Mouse (Mus musculus) left cerebral cortex, postnatal 10 days (tissue): ENCODE data around the gene Adgrg3. TPM values are rescaled to one million over a fixed set of nuclear protein-coding genes. Genes with fewer than 3 reads are reported as not detected.
A peak's percentile ranks its signal among the peaks of the same experiment; 100 is the strongest.

Experiments
- DNase-seq, 2 experiments: peaks; one replicate each; pipeline ENCODE4 v3.0.0; 2021 to 2022; ENCODE audit warnings: low spot score in 2 of 2, mixed read lengths in 1 of 2; ENCODE audit errors: extremely low spot score in 1 of 2
- intact Hi-C: fragments of 180-260 bp; cut with DNase I; formaldehyde crosslinking; loops from one replicate; pipeline ENCODE4 v1.15.1; 2025
- total RNA-seq, 2 experiments: library from RNA; stranded (reverse); gene quantifications; 2 replicates each; pipeline ENCODE4 v1.2.3; 2021

Gene Adgrg3
- under 1 TPM; 0.22 to 0.32 TPM for total RNA-seq

DNA sequence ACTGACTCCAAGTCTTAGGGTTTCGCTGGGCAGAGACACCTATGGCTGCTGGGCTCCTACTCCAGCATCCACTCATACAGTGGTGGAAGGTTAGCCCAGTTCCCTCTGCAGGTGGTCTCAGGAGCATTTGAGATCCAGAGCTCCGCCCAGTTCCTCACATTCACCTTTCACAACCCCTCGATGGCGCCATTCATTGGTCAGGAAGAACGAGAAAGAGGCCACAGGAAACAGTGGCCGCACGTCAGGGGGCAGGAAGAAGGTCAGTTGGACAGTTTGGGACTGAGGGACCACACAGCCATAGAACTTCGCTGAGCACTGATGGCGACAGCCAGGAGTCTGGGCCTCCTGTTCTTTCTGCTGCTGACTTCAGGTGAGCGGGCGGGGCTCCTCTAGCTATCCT, at the start of gene Adgrg3:
Gene Adgrg3 (plus strand): TSS at position 242 of the 400 bp plus-strand sequence.
- no peak for DNase-seq
- intact Hi-C loops = no loop called here

DNA sequence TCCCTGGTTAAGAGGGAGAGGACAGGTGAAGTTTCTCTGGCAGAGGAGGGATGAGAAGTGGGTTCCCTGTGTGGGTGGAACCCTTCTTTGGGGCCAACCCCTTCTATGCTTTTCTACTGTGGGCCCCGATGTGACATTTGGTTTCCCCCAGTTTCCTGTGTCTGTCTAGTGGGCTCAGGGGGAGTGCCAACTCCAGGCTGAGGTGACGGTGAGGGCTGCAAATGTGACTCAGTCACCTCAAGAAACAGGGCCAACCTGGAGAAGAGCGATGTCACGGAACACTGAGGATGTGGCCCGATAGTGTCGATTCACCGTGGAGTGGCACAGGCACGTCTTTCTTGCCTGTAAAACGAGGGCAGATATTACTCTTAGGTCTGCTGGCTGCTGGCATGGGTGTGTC, 44.2 kb upstream of the Adgrg3 start:
- DNase-seq = no peak
- intact Hi-C loops = no loop called here

DNA sequence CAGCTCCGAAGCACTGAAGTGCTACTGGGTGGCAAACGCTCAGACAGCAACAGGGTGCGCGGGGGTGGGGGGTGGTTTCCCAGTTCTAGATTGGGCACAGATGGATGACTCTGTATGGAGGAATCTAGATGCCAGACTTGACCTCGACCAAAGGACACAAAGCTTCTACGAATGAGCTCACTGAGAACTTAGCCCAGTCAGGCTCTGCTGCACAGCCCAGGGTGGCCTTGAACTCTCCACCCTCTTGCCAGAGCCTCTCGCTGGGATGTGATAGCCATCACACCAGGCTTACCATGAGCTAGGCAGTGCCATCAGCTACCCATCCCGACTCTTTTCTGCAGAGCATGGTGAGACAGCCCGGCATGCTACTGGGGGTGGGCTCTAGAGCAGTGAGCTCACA, 43.7 kb upstream of the Adgrg3 start:
- intact Hi-C loops = no loop called here
- no peak for DNase-seq

DNA sequence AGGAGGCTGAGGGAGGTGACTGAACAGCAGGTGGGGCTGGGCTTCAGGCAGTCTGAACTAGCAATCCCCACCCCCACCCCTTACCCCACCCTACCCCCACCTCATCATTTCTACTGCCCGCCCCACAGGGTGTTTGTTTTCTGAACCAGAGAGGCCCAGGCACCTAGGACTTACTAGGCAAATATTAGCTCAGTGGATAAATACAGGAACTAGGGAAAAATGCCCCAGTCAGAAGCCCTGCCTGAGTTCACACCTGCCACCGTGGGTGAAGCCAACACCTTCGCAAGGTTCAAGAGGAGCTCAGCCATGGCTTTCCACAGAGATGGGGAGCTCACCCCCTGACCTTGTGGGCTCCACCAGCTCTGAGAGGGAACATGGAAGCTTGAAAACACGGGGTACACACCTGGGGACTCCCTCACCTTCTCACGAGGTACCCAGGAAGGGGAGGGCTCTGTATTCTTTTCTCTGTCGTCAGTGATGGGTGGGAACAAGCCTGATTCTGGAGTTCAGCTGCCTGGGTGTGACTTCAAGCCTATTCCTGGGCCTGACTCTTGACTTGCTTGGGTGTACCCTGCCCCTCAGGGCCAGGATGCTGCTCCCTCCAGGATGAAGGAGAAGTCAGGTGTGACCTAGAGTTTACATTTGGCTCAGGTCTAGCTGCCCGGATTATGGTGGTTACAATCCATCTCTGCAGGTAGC, 42.9 kb upstream of the Adgrg3 start, which contains the start of gene Adgrg1:
Gene Adgrg1 (plus strand): TSS at position 285 of the 699 bp plus-strand sequence.
- intact Hi-C loops = no loop called here
- no peak for DNase-seq

DNA sequence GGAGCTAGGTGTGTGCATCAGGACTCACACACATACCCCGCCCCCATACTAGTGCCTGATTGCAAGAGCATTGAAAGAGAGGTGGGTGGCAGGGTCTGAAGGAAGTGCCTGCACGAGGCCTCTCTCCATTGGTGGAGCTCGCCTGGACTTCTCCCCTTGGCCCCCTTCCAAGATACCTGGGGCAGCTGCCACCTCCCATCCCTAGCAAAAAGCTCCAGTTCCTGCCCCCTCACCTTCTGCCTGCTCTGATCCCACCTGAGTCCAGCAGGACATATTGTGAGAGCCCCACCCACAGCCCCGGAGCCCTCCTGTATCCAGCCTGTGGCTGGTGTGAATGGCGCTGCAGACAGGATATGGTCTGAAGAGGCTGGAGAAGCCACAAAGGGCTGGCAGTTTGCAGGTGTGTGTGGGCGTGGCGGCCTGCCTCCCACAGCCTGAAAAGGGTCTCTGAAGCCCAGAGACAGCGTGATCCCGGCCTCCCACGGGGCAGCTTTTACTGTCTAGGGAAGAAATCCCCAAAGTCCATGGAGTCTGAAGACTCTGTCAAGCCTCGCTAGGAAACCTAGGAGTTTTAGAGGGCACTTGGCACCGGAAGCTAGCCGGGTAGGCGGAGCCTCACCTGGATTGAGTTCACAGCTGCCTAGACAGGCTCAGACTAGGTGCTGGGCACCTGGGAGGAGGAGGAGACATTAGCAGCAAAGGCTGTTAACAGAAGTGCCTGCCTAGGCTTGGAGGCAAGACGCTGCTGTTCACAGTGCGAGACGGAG, 40.7 kb upstream of the Adgrg3 start:
- intact Hi-C loops = no loop called here

DNA sequence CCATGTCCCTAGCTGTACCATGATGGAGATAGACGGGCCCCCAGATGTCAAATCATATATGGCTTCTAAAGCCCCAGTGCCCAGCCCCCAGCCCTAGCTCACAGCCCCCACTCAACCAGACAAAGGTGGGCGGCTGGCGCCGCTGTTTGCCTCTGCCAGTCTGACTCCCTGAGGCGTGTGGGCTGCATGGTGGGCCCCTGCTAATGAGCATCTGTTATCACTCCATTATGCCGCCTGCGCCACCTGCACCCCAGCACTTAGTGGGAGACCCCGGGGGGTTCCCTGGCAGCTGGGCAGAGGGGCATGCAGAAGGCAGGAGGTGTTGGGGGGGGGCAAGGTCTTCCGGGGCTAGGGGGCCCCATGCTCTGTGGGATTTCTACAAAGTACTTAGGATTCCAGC, 39.4 kb upstream of the Adgrg3 start:
- intact Hi-C loops = no loop called here
- peak in 1 of 2 experiments; percentile 55 for DNase-seq

More for the DNA sequence above, 40.7 kb upstream of the Adgrg3 start:
- DNase-seq = no peak

DNA sequence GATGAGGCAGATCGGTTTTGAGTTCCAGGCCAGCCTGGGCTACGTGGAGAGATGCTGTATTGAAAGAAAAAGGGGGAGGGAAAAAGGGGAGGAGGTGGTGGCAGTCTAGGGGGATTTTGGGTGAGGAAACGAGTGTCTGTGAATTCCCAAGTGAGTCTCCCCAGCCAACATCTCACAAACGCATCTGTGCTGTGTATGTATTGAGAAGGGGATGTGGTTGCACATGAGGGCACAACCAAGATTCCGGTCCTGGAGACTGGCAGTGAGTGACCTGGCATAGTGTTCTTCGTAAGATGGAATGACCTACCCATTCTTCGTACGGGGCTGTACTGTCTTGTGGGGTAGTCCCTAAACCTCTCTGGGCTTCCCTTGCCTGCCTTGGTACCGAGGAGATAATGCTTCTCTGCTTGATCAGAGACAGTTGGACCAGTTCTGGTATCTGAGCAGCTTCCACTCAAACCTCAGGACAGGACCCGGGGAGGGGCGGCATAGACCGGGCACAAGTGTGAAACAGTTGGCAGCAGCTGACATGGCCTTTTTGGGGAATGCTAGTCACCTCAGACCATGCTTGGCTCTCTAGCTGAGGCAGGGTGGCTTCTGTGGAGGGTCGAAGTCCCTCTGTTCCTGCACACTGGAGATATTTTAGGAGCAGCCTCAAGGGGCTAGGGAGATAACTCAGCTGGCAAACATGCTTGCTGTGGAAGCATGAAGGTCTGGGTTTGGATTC, 38.7 kb upstream of the Adgrg3 start:
- intact Hi-C loops = no loop called here
- DNase-seq = no peak

DNA sequence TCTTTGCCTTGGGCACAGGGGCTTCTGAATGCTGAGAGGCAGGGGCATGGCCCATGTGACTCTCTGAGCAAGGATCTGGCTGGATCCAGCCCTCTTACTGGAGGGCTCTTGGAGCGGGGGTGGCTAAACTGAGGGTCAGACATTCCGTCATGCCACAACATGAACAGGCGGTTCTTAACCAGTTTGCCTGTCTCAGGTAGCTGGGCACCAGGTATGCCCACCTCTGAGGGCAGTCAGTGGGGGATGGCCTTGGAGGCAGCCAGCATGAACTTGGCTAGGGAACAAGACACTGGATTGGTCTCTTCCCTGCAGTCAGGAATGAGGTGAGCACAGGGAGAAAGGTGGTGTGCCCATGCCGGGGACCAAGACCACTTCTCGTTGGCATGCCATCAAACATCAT, 37.3 kb upstream of the Adgrg3 start:
- intact Hi-C loops = no loop called here
- DNase-seq = no peak

DNA sequence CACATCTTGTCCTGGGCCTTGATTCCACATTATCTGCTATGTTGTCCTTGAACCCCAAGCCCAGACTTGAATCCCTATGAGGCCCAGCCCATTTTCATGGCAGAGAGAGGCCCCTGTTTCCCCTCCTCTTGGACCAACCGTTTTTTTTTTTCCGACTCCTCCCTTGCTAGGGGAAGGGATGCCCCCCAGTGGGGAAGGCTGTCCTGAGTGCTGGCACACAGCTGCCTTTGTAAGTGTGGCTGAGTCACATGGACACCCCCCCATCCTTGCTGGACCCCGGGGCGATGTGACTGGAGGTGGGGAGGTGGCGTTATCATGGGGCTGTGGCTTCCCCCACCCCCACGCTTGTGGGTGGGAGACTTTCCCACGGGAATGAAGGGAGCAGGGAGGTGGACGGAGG, 36.5 kb upstream of the Adgrg3 start:
- intact Hi-C loops = no loop called here

DNA sequence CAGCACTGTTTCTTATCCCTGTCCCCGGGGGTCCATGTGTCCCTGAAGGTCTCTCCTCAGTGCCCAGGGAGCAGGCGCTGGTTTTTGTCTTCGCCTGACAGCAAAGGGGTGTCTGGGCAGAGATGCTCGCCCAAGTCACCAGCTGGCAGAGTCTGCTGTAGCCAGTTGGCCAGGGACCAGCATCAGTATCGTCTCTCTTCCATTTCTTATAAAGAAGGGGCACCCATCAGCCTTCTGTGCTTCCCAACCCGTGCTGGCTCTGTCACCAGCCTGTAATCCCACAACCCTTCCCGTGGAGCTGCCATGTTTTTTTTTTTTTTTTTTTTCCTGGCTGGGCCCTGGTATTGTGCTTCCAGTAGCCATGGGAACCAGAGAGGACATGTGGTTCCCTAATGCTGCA, 35.6 kb upstream of the Adgrg3 start:
- DNase-seq = no peak
- intact Hi-C loops = no loop called here

More for the DNA sequence above, 36.5 kb upstream of the Adgrg3 start:
- no peak for DNase-seq

DNA sequence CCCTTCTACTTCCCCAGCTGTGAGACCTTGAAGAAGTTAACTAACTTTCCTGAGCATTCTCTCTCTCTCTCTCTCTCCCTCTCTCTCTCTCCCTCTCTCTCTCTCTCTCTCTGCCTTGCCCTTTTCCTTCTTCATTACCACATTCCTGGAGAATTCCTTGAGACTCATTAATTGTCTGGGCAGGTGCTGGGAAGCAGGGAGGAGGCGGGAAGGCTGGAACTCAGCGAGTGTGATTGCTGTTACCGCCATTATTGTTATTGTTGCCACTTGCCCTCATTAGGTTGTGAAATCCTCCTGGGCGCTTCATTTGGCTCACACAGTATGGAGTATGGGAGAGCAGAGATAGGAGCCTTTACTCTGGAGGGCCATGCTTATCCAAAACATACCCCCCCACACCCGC, 34.3 kb upstream of the Adgrg3 start:
- intact Hi-C loops = no loop called here
- no peak for DNase-seq

DNA sequence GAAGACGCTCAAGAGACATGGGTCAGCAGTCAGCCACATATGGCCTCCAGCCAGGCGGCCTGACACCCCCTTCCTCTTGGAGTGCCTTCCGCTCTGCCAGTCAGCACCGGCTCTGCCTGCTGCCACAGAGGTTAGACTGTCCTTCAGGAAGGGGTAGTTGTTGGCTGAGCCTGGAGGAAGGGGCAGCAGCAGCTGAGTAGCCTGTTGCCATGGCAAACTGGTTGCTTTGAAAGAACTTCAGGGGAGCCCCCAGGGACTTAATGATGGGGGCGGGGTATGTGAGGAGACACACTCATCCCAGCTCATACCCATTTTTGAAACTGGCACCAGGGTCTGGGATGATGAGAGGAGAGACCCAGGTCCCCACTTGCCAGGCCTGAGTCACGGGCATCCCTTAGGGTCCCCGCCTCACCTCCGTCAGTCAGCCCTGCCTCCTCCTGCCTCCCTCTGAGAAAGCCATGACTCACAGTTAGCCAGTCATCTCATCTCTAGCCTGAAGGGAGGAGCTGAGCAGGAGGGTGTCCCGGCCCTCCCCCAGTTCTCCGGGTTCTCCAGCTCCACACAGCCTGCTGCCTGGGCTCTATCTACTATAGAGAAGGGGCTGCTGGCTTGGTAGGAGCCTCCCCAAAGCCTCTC, 33.5 kb upstream of the Adgrg3 start:
- intact Hi-C loops = no loop called here
- peak in 1 of 2 experiments; percentile 84 for DNase-seq

DNA sequence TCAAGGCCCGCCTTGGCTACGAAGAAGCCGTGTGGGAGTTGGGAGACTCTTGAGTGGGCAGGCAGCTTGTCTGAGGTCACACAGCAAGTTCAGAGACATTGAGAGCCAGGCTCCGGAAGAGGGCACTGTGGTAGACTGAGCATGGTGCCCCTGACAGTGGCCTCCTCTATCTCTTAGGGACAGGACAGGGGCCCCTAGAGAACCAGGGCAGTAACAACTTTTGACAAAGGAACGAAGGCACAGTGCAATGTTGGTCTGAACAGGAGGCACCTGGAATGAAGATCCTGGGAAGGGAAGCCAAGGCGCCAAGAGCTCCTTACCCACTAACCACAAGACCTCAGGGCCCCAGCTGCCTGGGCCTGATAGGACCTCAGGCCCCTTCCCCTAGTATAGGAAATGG, 32.5 kb upstream of the Adgrg3 start:
- intact Hi-C loops = no loop called here
- DNase-seq = no peak

DNA sequence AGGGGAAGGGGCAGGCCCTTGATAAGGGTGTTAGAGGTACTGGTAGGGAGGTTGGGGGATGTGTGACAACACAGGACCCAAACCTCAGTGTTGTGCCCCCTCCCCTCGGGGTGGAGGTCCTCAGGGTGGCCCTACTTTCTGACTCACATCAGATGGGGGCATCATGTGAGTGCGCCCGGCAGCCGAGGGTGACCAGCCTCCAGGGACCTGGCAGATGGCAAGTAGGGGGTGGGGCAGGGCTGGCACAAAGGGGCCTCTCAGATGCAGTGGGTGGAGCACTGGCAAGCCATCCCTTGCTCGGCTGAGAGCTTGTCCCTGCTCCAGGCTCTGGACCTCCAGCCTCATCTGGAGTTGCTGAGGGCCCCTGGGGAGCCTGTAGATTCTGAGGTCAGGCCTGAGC, 30.8 kb upstream of the Adgrg3 start:
- intact Hi-C loops = no loop called here
- DNase-seq = peak; percentile 63 to 81

DNA sequence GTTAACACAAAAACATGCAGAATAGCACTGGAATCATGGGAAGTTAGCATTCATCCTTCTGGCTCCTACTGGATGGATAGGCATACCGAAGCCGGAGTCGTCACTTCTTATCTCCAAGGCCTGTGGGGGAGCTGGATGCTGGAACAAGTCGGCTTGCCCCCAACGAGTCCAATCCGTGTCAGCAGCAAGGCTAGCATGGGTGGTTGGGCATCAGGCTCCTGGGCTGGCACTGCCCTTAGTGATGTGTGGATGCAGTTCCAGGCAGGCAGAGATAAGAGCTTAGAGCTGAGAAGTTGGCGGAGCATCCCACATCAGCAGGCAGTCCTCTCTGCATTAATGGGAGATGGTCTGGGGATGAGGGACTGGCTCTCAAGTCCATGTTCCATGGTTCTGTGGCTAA, 29.9 kb upstream of the Adgrg3 start:
- intact Hi-C loops = no loop called here
- DNase-seq = no peak

DNA sequence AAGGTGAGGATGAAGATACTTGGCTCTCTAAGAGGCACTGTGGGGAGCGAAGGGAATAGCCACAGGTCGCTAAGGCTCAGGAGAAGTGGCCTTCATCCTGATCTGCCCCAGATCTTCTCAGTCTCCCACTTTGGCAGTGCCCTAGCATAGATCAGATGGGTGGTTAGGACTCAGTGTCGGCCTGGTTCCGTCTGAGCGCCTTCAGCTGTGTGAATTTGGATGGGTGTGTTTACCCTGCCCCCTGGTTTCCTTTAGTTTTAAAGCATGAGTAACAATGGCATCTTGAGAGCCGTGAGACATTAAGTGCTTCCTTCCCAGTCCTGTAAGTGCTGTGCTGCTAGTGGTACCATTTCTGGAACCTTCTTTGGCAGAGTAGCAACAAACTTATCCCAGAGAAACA, 28.9 kb upstream of the Adgrg3 start:
- DNase-seq = no peak
- intact Hi-C loops = no loop called here

DNA sequence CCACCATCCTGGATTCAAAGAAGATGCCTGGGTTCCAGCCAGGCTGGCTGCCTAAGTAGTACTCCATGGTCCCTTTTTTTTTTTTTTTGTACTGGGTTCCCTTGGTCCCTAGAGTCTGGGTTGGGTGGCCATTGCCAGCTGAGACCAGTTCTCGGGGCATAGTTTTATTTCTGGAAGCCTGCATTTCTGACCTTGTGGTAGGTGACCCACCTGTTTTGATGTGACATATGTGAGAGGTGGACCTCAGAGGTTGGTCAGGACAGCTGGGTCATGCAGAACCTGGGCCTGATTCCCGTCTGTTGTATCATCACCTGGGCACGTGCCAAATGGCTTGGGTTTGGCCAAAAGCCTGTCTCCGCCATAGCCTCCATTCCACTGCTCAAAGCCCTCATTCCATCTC, 27.8 kb upstream of the Adgrg3 start:
- intact Hi-C loops = no loop called here

DNA sequence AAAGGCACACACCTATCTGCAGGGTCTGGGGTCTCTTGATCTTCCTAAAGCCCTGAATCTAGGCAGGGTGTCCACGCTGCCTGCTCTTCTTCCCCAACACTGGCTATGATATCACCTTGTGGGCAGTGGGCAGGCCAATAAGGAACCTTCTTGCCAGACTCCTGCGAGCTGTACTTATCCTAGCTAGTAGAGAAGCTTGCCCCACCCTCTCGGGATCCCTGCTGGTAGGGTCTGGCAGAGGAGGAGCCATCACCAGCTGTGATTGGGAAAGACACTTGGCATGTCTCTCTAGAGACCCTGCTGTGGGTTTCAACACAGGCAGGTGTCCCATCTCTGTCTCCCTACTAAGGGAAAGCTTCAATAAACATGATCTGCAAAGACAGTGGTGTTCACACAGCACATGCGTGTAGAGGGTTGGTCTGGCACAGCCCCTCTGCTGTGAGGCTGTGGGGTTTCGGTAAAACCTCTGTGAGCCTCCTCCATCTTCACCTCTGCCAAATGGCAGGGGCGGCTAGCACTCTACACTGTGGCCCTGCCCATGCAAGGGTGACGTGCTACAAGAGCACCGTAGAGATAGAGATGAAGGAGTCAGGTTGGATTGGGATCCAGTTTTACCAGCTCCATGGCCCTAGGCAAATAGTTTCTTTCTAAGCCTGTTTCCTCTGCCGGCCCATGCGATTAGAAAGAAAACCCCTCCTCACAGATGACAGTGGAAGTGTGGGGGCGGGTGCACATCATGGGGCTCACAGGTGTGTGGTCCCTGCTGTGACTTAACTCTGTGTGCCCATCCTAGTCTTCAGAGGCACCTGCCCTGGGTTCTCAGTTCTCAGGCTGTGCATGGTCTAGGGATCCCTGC, 26.7 kb upstream of the Adgrg3 start:
- DNase-seq = no peak
- intact Hi-C loops = no loop called here

More for the DNA sequence above, 27.8 kb upstream of the Adgrg3 start:
- no peak for DNase-seq
